Mouse (Mus musculus) limb, embryonic 12.5 days (tissue): ENCODE results near the gene Shbg. TPM values are rescaled to one million over a fixed set of nuclear protein-coding genes. Genes with fewer than 3 reads are reported as not detected.

ENCODE experiments used
- ATAC-seq: fragments of 200-750 bp; cut with Nextera tagmentation; 2 replicates; pipeline ENCODE4 v1.8.0; 2017; ENCODE audit warnings: low read depth, moderate TSS enrichment; ENCODE audit not compliant: insufficient number of reproducible peaks, insufficient read depth, low FRiP score, low TSS enrichment
- H3K27ac ChIP-seq: fragments of 300-500 bp; sonication (generic); 2 replicates; pipeline ENCODE4 v1.5.1; 2016; ENCODE audit warnings: mild to moderate bottlenecking, moderate library complexity
- H3K27me3 ChIP-seq: fragments of 300-500 bp; sonication (generic); 2 replicates; pipeline ENCODE4 v1.6.1; 2016; ENCODE audit warnings: mild to moderate bottlenecking, moderate library complexity
- H3K36me3 ChIP-seq: fragments of 300-500 bp; sonication (generic); 2 replicates; pipeline ENCODE4 v1.6.1; 2016; ENCODE audit warnings: mild to moderate bottlenecking, moderate library complexity
- H3K4me1 ChIP-seq: fragments of 300-500 bp; sonication (generic); replicated peaks from 2 replicates; pipeline ENCODE4 v1.6.1; 2016
- H3K4me2 ChIP-seq: fragments of 300-500 bp; sonication (generic); 2 replicates; pipeline ENCODE4 v1.6.1; 2016; ENCODE audit warnings: mild to moderate bottlenecking, moderate library complexity
- H3K4me3 ChIP-seq: fragments of 300-500 bp; sonication (generic); replicated peaks from 2 replicates; pipeline ENCODE4 v1.5.1; 2016; ENCODE audit warnings: mild to moderate bottlenecking
- H3K9ac ChIP-seq: fragments of 300-500 bp; sonication (generic); replicated peaks from 2 replicates; pipeline ENCODE4 v1.6.1; 2016; ENCODE audit warnings: mild to moderate bottlenecking, moderate library complexity
- H3K9me3 ChIP-seq: fragments of 300-500 bp; sonication (generic); 2 replicates; pipeline ENCODE4 v1.6.1; 2016; ENCODE audit warnings: mild to moderate bottlenecking, moderate library complexity
- WGBS: fragments of 180-500 bp; shearing (Covaris S2); methylation state at CpG from one replicate; pipeline ENCODE4 v1.1.7; 2016; 5-methylcytosine and 5-hydroxymethylcytosine counted together
- polyA plus RNA-seq: library from polyadenylated mRNA; unstranded; fragments of >200 nt; fragmentation: Nextera tagmentation; extraction: Ambion mirVana; gene quantifications from 2 replicates; pipeline ENCODE4 v1.2.1, GENCODE M21; 2016

The Shbg gene
- polyA plus RNA-seq, 1 experiment from 2014 or later: not detected

DNA sequence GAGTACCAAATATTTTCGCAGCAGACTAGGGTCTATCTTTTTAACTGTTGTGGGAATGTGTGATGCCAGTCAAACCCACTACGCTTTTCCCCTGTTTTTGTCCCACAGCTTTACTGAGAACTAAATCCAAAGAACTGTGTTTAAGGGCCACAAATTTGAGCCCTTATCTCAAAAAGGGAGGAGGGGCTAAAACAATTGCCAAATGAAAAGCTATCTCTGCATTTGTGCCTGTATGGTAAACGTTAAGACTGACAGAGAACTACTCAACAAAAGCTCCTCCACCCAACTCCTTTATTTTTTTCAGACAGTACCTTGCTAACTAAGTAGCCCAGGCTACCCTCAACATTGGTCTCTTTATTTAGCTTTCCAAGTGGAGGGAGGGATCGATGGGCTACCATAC is 24.9 kb downstream of the Shbg start:
- H3K27ac ChIP-seq: no peak overlapping the region
- 82% methylated on average over 4 of the region's 4 CpGs for WGBS

DNA sequence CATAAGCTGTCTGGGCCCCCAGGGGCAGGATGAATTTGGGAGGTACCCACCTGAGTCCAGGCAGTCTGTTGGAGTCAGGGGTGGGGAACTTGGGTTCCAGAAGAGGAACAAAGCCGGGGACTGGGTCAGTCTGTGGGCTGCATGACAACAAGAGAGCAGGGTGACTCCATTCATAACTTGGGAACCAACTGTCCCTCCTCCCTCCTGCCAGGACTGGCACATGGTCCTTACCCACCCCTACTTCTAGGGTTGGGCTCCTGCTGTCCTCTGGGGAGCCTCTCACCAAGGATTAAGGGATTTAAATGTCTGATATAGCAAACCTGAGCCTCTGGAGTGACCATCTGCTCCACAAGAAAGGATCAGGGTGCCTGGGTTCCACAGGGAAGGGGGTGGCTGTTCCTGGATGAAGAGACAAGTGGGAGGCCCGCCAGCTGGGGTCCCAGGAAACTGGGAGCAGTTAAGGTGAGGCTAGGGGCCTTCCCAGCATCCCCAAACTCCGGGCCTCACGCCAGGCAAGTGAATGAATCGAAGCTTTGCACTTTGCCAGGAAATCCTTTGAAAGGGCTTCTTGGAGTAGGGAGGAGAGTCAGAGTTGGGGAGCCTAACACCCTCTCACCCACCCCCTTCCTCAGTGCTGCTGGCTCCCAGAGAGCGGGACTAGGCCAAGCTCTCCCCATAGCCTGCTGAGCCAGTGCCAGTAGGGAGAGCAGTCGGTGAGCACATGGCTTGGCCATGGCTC is 25.6 kb downstream of the Shbg start:
- no peak overlapping the region for H3K4me2 ChIP-seq
- no peaks in the 10 kb centered on the region for H3K9me3 ChIP-seq
- H3K27me3 ChIP-seq: no peaks in the 10 kb centered on the region
- 80% methylated on average over 7 of the region's 7 CpGs for WGBS
- no peak for ATAC-seq
- peaks cover 77% of the 10 kb centered on the region for H3K36me3 ChIP-seq
- H3K9ac ChIP-seq: no peak overlapping the region
- no peaks in the 10 kb centered on the region for H3K4me1 ChIP-seq
- H3K27ac ChIP-seq: 0 out of 2 replicates have a peak overlapping the region, but pooled peaks have one; percentile 7
- no peak overlapping the region for H3K4me3 ChIP-seq

More for the DNA sequence above, 24.9 kb downstream of the Shbg start:
- ATAC-seq: no peak
- Histone ChIP-seq H3K4me2 (no peak overlapping the region), H3K9ac (no peak overlapping the region), H3K4me1 (no peaks in the 10 kb centered on the region), H3K27me3 (no peaks in the 10 kb centered on the region), H3K36me3 (peaks cover 70% of the 10 kb centered on the region), H3K9me3 (no peaks in the 10 kb centered on the region), H3K4me3 (no peak overlapping the region)

DNA sequence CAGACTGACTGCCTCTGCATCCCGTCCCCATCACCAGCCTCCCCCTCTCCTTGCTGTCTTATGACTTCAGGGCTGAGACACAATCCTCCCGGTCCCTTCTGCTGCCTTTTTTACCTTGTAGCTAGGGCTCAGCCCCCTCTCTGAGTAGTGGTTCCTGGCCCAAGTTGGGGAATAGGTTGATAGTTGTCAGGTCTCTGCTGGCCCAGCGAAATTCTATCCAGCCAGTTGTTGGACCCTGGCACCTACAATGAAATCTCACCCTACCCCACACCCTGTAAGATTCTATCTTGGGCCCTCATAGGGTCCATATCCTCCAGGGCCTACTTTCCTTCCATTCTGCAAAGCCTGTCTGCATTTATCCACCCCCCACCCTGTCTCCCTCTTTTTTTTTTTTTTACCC is 26.3 kb downstream of the Shbg start:
- Histone ChIP-seq H3K9ac (no peak overlapping the region), H3K27ac (no peak overlapping the region), H3K4me2 (no peak overlapping the region), H3K27me3 (no peaks in the 10 kb centered on the region), H3K36me3 (peaks cover 84% of the 10 kb centered on the region), H3K4me3 (no peak overlapping the region), H3K9me3 (no peaks in the 10 kb centered on the region), H3K4me1 (no peaks in the 10 kb centered on the region)
- 82% methylated on average over 3 of the region's 3 CpGs for WGBS
- no peak for ATAC-seq

DNA sequence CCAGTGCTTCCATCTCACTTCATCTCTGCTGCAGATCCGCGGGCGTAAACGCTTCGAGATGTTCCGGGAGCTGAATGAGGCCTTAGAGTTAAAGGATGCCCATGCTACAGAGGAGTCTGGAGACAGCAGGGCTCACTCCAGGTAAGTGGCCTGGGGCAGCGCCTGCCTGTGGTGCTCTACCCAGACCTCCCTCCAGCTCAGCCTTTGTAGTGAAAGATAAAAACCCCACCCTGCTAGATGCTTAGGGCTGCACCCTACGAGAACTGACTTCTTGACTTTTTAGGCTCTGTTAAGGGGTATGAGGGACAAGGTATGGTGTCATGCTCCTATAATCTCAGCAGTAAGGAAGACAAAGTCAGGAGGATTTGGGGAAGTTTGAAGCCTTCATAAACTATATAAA is 27.1 kb downstream of the Shbg start:
- no peaks in the 10 kb centered on the region; the same call in 1 of the 2 replicates for H3K4me1 ChIP-seq
- H3K9ac ChIP-seq: no peak overlapping the region
- no peak overlapping the region for H3K4me2 ChIP-seq
- H3K4me3 ChIP-seq: no peak overlapping the region
- H3K27ac ChIP-seq: no peak overlapping the region
- WGBS: 95% methylated on average over 8 of the region's 8 CpGs
- H3K36me3 ChIP-seq: peaks cover 86% of the 10 kb centered on the region
- no peaks in the 10 kb centered on the region for H3K27me3 ChIP-seq
- ATAC-seq: no peak
- no peaks in the 10 kb centered on the region for H3K9me3 ChIP-seq

DNA sequence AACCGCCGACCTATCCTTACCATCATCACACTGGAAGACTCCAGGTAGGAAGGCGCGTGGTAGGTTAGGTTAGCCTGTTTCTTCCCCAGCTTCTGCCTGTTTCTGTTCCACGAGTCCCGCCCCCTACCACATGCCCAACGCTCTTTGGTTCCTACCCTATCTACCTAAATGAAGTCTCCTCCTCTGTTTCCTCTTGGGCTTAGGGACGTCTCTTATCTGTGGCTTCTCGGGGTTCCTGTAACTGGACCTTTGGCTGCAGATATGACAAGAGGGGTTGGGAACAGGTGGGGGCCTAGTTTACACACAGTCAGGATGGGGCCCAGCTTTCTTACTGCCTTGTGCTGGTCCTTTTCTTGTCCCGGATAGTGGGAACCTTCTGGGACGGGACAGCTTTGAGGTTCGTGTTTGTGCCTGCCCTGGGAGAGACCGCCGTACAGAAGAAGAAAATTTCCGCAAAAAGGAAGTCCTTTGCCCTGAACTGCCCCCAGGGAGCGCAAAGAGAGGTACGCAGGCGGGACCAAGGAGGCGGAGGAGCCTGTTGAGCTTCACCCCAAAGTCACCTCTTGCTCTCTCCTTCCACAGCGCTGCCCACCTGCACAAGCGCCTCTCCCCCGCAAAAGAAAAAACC is 28.4 kb downstream of the Shbg start:
- no peaks in the 10 kb centered on the region for H3K9me3 ChIP-seq
- H3K27me3 ChIP-seq: no peaks in the 10 kb centered on the region
- H3K27ac ChIP-seq: no peak overlapping the region
- H3K4me3 ChIP-seq: no peak overlapping the region
- peaks cover 84% of the 10 kb centered on the region for H3K36me3 ChIP-seq
- H3K4me2 ChIP-seq: no peak overlapping the region
- H3K9ac ChIP-seq: no peak overlapping the region
- no peaks in the 10 kb centered on the region; the same call in 1 of the 2 replicates for H3K4me1 ChIP-seq
- WGBS: 95% methylated on average over 22 of the region's 22 CpGs
- no peak for ATAC-seq

DNA sequence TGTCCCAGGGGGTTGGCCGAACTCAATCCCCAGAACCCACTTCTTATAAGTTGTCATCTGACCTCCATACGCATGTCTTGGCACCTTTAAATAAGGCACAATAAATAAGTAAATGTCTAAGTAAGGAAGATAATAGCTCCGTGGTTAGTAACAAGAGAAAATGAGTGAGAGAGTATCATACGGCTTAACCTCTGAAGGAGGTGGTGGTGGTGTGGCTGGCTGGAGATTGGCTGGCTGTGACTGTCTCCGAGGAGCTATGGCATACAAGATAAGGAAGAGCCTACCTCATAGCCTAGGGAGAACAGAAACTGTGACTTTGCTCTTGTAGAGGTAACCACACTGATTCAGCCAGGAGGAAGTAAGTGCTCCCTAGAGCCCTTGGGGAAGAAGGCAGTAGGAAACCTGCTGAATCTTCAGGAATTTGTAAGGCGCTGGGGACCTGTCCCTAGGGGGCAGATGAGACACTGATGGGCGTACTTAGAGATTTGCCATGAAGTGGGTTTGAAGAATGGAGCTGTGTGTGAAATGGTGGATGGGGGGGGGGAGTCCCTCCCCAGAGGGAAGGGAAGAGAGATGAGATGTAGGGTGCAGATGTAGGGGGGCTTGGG is 31.9 kb downstream of the Shbg start:
- Histone ChIP-seq H3K9me3 (no peaks in the 10 kb centered on the region), H3K27me3 (no peaks in the 10 kb centered on the region), H3K9ac (no peak overlapping the region), H3K4me3 (no peak overlapping the region), H3K27ac (no peak overlapping the region), H3K4me1 (peaks cover 11% of the 10 kb centered on the region), H3K36me3 (peaks cover 66% of the 10 kb centered on the region), H3K4me2 (no peak overlapping the region)
- no peak for ATAC-seq
- WGBS: 82% methylated on average over 7 of the region's 7 CpGs

DNA sequence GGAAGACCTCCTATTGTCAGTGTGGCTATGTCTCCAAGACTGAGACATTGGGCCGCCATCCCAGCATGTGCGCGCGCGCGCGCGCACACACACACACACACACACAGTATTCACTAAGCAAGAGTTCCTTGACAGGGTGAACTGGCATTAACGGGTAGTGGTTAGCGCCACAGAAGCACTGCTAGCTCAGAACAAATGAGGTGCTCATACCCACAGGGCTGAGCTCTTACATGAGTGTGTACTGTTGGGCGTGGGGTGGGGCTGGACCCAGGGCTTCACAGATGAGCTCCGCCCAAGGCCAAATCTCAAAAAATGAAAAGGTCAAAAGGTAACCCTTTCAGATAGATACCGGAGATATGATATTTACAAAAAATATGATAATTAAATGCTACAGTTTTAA is 32.8 kb downstream of the Shbg start:
- WGBS: 94% methylated on average over 13 of the region's 13 CpGs
- no peak overlapping the region for H3K4me3 ChIP-seq
- no peaks in the 10 kb centered on the region for H3K27me3 ChIP-seq
- peaks cover 57% of the 10 kb centered on the region for H3K36me3 ChIP-seq
- H3K9ac ChIP-seq: no peak overlapping the region
- no peak overlapping the region for H3K27ac ChIP-seq
- no peak overlapping the region for H3K4me2 ChIP-seq
- H3K4me1 ChIP-seq: peaks cover 11% of the 10 kb centered on the region
- no peaks in the 10 kb centered on the region for H3K9me3 ChIP-seq
- ATAC-seq: no peak

DNA sequence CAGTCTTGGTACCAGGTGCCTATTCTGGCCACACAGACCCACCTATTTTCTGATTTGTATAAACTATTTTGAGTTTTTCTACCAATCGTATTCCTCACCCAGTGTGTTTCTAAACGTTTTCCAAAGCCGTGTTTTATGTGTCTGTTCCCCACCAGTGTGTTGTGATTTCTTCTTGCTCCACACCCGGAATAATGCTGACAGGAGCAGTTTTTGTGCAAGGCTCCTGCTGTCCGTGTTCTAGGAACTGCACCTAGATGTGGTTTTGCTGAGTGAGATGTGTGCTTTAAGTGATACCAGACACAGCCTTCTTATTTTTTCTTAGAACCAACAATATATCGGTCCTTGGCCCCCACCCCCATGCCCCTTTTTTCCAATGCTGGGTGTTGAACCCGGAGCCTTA is 33.7 kb downstream of the Shbg start:
- Histone ChIP-seq H3K4me3 (no peak overlapping the region), H3K4me2 (no peak overlapping the region), H3K9me3 (no peaks in the 10 kb centered on the region), H3K4me1 (peaks cover 14% of the 10 kb centered on the region), H3K27me3 (no peaks in the 10 kb centered on the region), H3K9ac (no peak overlapping the region), H3K36me3 (peaks cover 48% of the 10 kb centered on the region), H3K27ac (no peak overlapping the region)
- ATAC-seq: no peak
- 86% methylated on average over 7 of the region's 7 CpGs for WGBS

DNA sequence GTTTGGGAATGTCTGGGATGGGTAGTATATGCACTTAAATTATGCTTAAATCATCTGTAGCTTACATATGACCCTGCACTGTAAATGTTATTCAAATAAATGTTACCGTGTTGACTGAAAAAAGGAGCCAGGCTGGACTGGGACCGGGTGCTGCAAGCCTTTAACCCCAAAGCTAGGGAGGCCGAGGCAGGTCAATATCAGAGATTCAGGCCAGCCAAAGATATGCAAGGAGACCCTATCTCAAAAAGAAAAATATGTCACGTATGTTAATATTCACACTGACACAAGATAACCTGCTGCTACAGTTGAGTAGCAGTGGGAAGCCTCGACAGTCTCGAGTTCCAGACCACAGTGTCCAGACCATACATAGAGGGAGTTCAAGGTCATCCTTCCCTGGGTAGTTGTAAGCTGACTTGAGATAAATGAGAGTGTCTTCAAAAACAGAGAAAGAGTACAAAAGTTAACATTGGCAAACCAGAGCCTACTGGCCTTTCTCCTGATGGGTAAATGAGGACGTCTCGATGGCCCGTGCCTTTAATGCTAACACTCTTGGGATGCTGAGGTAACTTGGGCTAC is 35.4 kb downstream of the Shbg start:
- Histone ChIP-seq H3K27me3 (no peaks in the 10 kb centered on the region), H3K4me1 (peaks cover 25% of the 10 kb centered on the region), H3K4me2 (peak overlapping the region; percentile 89), H3K27ac (no peak overlapping the region), H3K9ac (peak overlapping the region; percentile 83; the same call in 1 of the 2 replicates), H3K4me3 (peak overlapping the region; percentile 84), H3K9me3 (no peaks in the 10 kb centered on the region), H3K36me3 (peaks cover 33% of the 10 kb centered on the region)
- no peak for ATAC-seq
- WGBS: 75% methylated on average over 9 of the region's 9 CpGs

DNA sequence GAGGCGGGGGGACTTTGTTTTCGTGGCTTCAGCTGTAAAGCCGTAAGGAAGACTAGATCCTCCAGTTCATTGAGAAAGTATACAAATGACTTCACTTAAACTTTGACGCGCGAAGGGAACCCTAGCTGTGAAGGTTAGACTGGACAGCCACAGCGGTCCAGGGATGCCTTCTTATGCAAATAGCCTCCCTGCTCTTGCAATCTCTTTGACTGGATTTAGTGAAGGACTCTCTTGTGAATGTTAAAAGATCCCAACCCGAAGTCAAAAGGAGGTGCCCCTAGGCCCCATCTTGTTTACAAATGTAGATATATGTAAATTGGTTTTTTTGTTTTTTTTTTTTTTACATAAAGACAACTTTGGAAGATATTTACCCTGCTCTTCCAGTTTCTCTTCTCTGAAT is 35.9 kb downstream of the Shbg start:
- Histone ChIP-seq H3K9me3 (no peaks in the 10 kb centered on the region), H3K4me1 (peaks cover 30% of the 10 kb centered on the region), H3K36me3 (peaks cover 33% of the 10 kb centered on the region), H3K4me2 (peak overlapping the region; percentile 89), H3K4me3 (peak overlapping the region; percentile 84), H3K27ac (peak overlapping the region; percentile 97), H3K27me3 (no peaks in the 10 kb centered on the region), H3K9ac (peak overlapping the region; percentile 83)
- WGBS: 1% methylated on average over 8 of the region's 8 CpGs
- no peak for ATAC-seq

DNA sequence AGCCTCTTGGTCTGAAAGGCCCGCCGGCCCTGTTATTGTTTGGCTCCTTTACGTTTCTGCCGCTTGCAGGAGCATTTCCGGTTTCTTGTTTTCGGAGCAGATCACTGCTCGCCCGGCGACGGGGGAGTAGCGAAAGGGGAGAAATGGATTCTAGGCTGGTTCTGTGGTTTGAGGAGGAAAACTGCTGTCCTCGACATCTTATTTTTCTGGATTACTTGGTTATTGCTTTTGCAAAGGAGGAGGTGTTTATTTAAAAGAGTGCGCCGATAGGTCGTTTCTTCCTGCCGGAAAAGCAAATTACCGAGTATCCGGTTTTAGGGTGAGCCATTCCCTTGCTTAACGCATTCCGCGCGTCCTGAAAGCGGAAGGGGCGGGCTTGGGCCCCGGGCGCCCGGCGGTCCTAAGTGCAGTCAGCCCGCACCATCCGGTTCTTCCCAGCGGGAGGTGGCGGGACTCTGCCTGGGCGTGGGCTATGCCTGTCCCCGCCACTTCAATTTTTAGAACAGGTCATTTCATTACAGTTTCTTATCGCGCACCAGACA is 36.5 kb downstream of the Shbg start:
- peak overlapping the region; percentile 83 for H3K9ac ChIP-seq
- H3K36me3 ChIP-seq: peaks cover 29% of the 10 kb centered on the region
- no peaks in the 10 kb centered on the region for H3K9me3 ChIP-seq
- H3K4me2 ChIP-seq: peak overlapping the region; percentile 89
- peak overlapping the region; percentile 97 for H3K27ac ChIP-seq
- peaks cover 30% of the 10 kb centered on the region for H3K4me1 ChIP-seq
- peak overlapping the region; percentile 84 for H3K4me3 ChIP-seq
- ATAC-seq: peak; percentile 73
- WGBS: 1% methylated on average over 36 of the region's 36 CpGs
- H3K27me3 ChIP-seq: no peaks in the 10 kb centered on the region
